Mouse (Mus musculus) mouse trophoblast stem cell (cell line): ENCODE data around the gene Gm37240.

Experiments
- in situ Hi-C, 2 experiments: fragments of 300-500 bp; cut with MseI, MboI; formaldehyde crosslinking; loops; 2 replicates in 1 of 2; 3 replicates in 1 of 2; pipeline ENCODE4 v1.15.1; 2025

Gene Gm37240

GRCm38 (mm10) chr3:85048569-85048968, 838.7 kb downstream of the Gm37240 start:
- in situ Hi-C loops: no loop called here

DNA sequence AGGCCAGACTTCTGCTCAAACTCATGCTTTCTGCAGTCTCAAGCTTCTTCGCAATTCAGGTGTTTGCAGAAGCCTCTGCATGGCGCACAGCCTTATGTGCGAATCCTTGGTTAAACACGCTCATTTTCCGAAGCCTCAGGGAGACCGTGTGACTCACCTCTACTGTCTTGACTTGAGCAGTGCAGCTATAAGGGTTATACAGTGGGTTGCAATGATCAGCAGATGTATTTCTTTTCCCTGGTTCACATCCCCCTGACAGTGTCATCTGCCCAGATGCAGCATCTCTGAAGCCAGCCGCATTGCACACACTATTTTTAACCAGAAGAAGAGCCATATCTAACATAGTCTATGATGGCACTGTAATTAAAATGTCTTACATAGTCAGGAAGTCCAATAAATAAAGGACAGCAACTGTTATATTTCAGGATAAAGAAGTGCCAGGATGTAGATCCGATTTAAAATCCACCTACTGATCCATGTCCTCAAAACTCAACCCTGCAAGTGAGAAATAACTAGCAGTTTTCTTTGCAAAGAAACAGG, 843.6 kb downstream of the Gm37240 start:
- in situ Hi-C loops: no loop called here

DNA sequence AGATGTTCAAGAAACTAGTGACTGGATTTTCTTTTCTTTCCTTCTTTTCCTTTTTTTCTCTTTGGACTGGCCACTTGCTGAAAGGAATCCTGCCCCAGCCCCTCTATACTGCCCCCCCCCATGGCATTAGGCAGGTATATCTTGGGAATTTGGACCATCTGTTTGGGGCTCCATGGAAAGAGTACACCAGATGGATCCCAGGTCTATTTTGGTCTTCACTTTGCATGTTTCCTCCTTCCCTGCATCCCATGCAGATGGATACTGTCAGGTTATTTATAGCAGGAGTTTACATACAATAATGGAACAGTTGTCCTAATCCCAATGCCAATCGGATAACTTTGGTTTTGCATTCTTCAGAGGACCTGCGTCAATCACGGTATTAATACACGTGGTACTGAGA, 845.2 kb downstream of the Gm37240 start:
- in situ Hi-C loops: no loop called here

DNA sequence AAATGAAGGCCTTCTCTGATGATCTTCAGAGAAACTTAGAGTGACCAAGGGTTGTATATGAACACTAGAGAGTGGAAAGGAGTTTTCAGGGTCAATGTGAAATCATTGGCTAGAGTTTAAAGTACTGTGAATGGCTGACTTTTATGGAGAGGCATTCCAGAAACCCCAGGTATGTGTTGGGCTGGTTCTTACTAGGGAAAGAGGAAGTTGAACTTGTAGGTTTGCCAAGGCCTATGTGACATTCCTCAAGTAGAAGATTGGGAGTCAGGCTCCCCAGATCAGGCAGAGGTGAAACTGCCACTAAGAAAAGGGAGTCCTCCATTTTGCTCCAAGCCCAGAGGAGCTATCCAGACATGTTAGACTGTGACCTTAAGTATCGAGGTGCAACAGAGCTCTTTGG, 858.2 kb downstream of the Gm37240 start:
- in situ Hi-C loops: no loop called here

- in situ Hi-C loops: no loop called here
Measured at GRCm38 (mm10) chr3:85024817-85025705, 862.3 kb downstream of the Gm37240 start.

GRCm38 (mm10) chr3:85024237-85024636, 863.1 kb downstream of the Gm37240 start:
- in situ Hi-C loops: no loop called here

DNA sequence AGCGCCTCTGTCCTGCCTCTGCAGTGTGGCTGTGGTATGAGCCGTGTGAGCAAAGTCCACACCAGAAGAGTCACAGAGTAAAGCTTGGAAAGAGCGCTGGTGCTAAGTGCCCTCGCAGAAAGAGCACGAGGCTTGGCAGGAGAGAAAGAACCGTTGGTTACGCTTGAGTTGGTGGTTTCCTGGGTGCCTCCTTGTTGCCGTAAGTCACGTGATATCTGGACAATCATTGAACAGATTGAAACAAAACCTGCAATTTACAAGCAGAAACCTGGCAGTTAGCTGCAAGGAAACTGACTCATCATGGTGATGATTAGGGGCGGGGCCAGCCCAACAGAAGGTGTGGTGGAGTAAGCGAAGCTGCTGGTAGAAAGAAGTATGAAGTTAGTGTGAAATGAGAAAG, 864.5 kb downstream of the Gm37240 start:
- in situ Hi-C loops: no loop called here

DNA sequence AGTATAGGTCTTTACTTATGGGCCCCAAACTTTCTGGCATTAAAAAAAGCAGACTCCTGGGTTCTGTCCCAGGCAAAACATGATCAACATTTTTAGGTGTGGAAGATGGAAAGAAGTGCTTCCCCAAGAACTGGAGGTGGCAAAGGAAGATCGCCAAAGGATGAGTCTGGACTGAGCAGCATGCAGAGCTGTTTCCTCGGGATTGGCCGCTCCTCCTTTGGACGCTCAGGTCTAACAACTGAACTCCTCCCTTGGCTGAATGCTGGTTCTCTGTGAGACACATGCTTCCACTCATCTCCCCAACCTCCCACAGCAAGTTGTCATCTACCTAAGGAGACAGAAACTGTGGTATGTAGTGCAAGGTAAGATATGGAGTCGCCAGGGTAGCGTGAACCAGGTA, 865.5 kb downstream of the Gm37240 start:
- in situ Hi-C loops: no loop called here

- in situ Hi-C loops: no loop called here
Measured at GRCm38 (mm10) chr3:85020137-85020536, 867.2 kb downstream of the Gm37240 start.

- in situ Hi-C loops: no loop called here
Measured at GRCm38 (mm10) chr3:85015667-85016066, 871.7 kb downstream of the Gm37240 start.

DNA sequence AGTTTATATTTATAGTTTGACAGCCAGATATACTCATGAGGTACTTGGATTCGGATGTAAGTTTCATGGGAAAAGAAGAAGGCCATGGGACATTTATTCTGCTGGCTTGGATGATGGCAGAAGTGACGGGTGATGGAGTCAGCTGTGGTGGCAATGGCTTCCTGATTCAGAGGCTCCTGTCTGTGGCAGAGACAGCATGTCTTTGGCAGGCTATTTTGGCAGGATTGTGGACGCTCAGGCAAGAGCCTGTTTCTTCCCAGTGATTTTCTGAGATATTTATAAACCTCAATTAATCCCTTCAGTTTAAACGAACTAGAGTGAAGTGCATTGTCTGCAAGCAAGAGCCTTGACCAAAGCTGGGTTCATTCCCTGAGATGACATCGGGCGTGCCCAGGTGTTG, 874.4 kb downstream of the Gm37240 start:
- in situ Hi-C loops: no loop called here

DNA sequence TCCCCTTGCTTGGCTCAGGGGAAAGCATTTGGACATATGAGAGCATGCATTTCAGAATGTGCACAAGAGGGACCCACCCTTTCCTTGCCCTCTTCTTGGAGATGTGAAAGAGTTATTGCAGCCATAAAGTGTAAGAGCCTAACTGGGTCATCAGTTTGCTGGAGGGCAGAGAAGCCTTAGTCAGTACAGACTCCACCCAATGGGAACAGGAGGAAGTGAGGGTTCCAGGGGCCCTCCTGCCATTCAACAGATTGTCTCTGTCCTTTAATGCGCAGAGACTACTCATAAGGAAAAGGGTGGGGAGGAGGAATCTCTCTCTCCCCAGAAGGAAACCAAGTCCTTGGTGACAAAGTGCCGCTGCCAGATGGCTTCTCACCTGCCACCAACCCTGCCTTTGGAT, 882.1 kb downstream of the Gm37240 start:
- in situ Hi-C loops: no loop called here

DNA sequence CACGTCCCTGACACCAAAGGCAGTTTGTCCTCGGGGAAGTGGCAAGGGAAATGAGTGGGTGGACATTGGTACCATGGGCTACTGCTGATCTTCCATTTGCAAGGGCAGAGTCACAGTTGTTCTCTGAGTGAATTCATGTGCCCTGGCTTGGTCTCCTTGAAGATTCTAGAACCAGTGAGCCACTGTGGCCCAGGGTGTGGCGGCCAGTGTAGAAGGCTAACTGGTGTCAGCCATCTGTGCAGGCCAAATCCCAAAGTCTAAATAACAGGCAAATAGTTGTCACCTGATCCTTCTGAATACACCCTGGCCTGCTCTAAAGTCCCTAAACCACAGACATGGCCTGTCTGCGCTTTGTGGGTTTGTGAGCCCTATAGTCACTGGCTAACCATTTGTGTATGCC, 898.4 kb downstream of the Gm37240 start:
- in situ Hi-C loops: no loop called here

- in situ Hi-C loops: no loop called here
Measured at GRCm38 (mm10) chr3:84985121-84985625, 902.1 kb downstream of the Gm37240 start.

GRCm38 (mm10) chr3:84982688-84983087, 904.6 kb downstream of the Gm37240 start:
- in situ Hi-C loops: no loop called here

GRCm38 (mm10) chr3:84980158-84980557, 907.2 kb downstream of the Gm37240 start:
- in situ Hi-C loops: no loop called here

GRCm38 (mm10) chr3:84978676-84979075, 908.6 kb downstream of the Gm37240 start:
- in situ Hi-C loops: no loop called here

GRCm38 (mm10) chr3:84974193-84974592, 913.1 kb downstream of the Gm37240 start:
- in situ Hi-C loops: no loop called here

GRCm38 (mm10) chr3:84972881-84973280, 914.4 kb downstream of the Gm37240 start:
- in situ Hi-C loops: no loop called here

DNA sequence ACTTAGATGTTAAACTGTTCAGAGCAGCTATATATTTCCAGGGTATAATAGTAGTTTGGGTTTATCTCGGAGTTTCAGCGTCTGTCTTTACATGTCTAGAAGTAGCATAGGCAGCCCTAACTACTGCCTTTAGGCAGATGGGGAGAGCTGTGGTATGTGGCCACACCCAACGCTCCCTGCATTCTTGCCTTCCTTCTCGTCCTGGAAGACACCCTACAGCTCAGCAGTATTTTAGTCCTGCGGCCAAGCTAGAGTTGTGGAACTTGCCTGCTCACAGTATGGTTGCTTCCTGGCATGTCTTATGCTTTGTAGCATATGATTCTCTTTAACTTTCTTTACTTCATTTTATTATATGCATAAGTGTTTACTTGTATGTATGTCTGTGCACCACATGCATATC, 915.8 kb downstream of the Gm37240 start:
- in situ Hi-C loops: no loop called here

DNA sequence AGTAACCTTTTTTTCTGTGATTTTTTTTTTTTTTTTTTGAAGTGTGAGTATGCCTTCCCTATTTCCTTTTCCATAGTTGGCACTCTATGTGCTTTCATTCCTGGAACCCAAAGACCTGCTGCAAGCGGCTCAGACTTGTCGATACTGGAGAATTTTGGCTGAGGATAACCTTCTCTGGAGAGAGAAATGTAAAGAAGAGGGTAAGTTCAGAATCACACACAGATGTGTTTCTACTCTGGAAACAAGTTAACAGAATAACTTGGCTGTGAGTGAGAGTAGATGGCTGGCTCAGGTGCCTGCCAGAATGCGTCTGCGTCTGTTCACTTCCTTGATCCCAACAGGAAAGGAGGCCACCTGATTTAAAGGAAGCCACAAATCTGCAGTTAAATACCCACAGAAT, 920.0 kb downstream of the Gm37240 start:
- in situ Hi-C loops: no loop called here

- in situ Hi-C loops: no loop called here
Measured at GRCm38 (mm10) chr3:84965156-84965555, 922.2 kb downstream of the Gm37240 start.

DNA sequence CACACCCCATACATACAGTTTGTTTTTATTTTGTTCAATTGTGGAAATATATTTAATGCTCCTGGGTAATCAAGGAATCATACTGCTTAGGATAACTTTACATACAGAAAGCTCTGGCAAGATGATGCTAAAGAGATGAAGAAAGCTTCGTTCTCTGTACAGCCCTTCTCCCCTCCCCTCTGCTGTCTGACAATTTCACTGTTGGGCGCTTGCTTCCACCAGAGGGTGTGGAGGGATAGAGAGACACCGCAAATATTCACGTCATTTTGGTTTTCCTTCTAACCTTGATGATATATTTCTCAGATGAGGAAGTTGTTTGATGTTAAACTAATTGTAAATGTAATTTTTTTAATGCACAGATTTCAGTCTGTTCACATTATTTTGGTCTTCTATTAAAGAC, 931.5 kb downstream of the Gm37240 start:
- in situ Hi-C loops: no loop called here
